Mouse (Mus musculus) embryonic fibroblast, embryonic 13.5 days (primary cell): ENCODE results near the gene Thada.

Experiments used
- CTCF ChIP-seq: IDR thresholded peaks from 2 replicates; pipeline ENCODE4 v1.5.1; 2011; ENCODE audit warnings: mild to moderate bottlenecking, control low read depth, low read length, moderate library complexity, borderline replicate concordance; ENCODE audit not compliant: insufficient read depth
- POLR2A ChIP-seq: IDR thresholded peaks from 2 replicates; pipeline ENCODE4 v1.6.1; 2011; ENCODE audit warnings: low read depth, mild to moderate bottlenecking, control low read depth, low read length, moderate library complexity

GRCm38 (mm10) chr17:84213464-84213863 is 252.5 kb downstream of the Thada start:
- no peak for TF ChIP-seq CTCF
- TF ChIP-seq POLR2A = no peak
